In genomic region chr4:46305436-46305835, GRCm38 (mm10) we compare ENCODE assay signal across 9 mouse cellular contexts. TPM values are rescaled to one million over a fixed set of nuclear protein-coding genes. Genes with fewer than 3 reads are reported as not detected.
DNase-seq lines count a peak whose midpoint lies in the region; ATAC-seq and TF ChIP-seq lines count a peak whose summit lies in the region.
"Had no signal": no experiment of that assay in that cellular context is flagged by ENCODE, and none has a peak within 500 bp of the region (broad histone marks: within the 10 kb centered on the region; RNA-seq: fewer than 3 reads in every experiment).

No protein-coding gene starts in this region.

- no peak for DNase-seq in heart, embryonic 10.5 days (ENCODE audit: low spot score)
- DNase-seq in heart, postnatal 25 days (ENCODE audit: low spot score) = no peak
- DNase-seq in thymus, adult 2 months = no peak
- no peak for DNase-seq in thymus, postnatal 36 days
- no peak for DNase-seq in limb, embryonic 10.5 days (ENCODE audit: low spot score)
- DNase-seq in gastrocnemius, postnatal 10 days = no peak
- DNase-seq in ovary, postnatal 10 days (ENCODE audit: low spot score) = no peak

- TF ChIP-seq POLR2A in thymus, adult 2 months (IDR thresholded peaks at IDR 0.05; ENCODE audit: control insufficient read depth, extremely low read depth, insufficient read depth, low read length, poor library complexity) = no peak

- H3K4me2 ChIP-seq in stomach, embryonic 14.5 days (replicated peaks; ENCODE audit: low read depth, low read length) = peak overlapping the region; percentile 56

- peak overlapping the region; percentile 87 for H3K4me3 ChIP-seq in heart, embryonic 10.5 days
- peak overlapping the region; percentile 86; the same call in 1 of the 2 replicates for H3K4me3 ChIP-seq in thymus, adult 2 months (ENCODE audit: control insufficient read depth, insufficient read depth, low read length)
- peak overlapping the region; percentile 81 for H3K4me3 ChIP-seq in limb, embryonic 10.5 days
- peak overlapping the region; percentile 62 for H3K4me3 ChIP-seq in stomach, embryonic 14.5 days (ENCODE audit: low read depth, low read length)

- 19% methylated on average over 7 of the region's 7 CpGs for WGBS in heart, embryonic 10.5 days
- WGBS in thymus, adult 2 months = 33% methylated on average over 7 of the region's 7 CpGs
- WGBS in limb, embryonic 10.5 days = 21% methylated on average over 7 of the region's 7 CpGs
- WGBS in stomach, embryonic 14.5 days = 24% methylated on average over 7 of the region's 7 CpGs

- H3K27me3 ChIP-seq in heart, embryonic 10.5 days (ENCODE audit: insufficient read depth, poor library complexity, severe bottlenecking) = peaks cover 81% of the 10 kb centered on the region
- H3K27me3 ChIP-seq in thymus, adult 2 months (ENCODE audit: control insufficient read depth, insufficient read depth, low read length) = peaks cover 8% of the 10 kb centered on the region; the same call in 1 of the 2 replicates
- peaks cover 74% of the 10 kb centered on the region for H3K27me3 ChIP-seq in limb, embryonic 10.5 days (ENCODE audit: low read depth, poor library complexity, severe bottlenecking)
- no peaks in the 10 kb centered on the region for H3K27me3 ChIP-seq in stomach, embryonic 14.5 days (ENCODE audit: control insufficient read depth, insufficient read depth, low read length)

- H3K9ac ChIP-seq in stomach, embryonic 14.5 days (replicated peaks; ENCODE audit: low read depth, low read length) = peak overlapping the region; percentile 59; the same call in 1 of the 2 replicates

- TF ChIP-seq CTCF in thymus, adult 2 months (IDR thresholded peaks at IDR 0.05; ENCODE audit: borderline replicate concordance, control insufficient read depth, extremely low read depth, insufficient read depth, low read length, poor library complexity) = no peak

- ATAC-seq in stomach, embryonic 14.5 days (ENCODE audit: insufficient number of reproducible peaks, insufficient read depth, low FRiP score, low read depth) = no peak

- intact Hi-C loops in heart, postnatal 25 days (cut with DNase I) = loop anchor here (5.0 kb wide), 2 partner anchors 72 to 103 kb away; no protein-coding TSS in a partner anchor

- H3K27ac ChIP-seq in heart, embryonic 10.5 days = peak overlapping the region; percentile 95; the same call in 1 of the 2 replicates
- H3K27ac ChIP-seq in thymus, adult 2 months (ENCODE audit: control insufficient read depth, insufficient read depth, low read length) = no peak overlapping the region
- no peak overlapping the region for H3K27ac ChIP-seq in limb, embryonic 10.5 days
- H3K27ac ChIP-seq in stomach, embryonic 14.5 days (ENCODE audit: low read length) = no peak overlapping the region

- H3K36me3 ChIP-seq in heart, embryonic 10.5 days = no peaks in the 10 kb centered on the region
- H3K36me3 ChIP-seq in thymus, adult 2 months (ENCODE audit: control insufficient read depth, insufficient read depth, low read length) = no peaks in the 10 kb centered on the region
- no peaks in the 10 kb centered on the region for H3K36me3 ChIP-seq in limb, embryonic 10.5 days
- H3K36me3 ChIP-seq in stomach, embryonic 14.5 days (ENCODE audit: control insufficient read depth, insufficient read depth, low read length) = no peaks in the 10 kb centered on the region

- H3K9me3 ChIP-seq in heart, embryonic 10.5 days = no peaks in the 10 kb centered on the region
- no peaks in the 10 kb centered on the region for H3K9me3 ChIP-seq in limb, embryonic 10.5 days (replicated peaks)
- no peaks in the 10 kb centered on the region for H3K9me3 ChIP-seq in stomach, embryonic 14.5 days (ENCODE audit: control insufficient read depth, low read depth, low read length)

- peaks cover 13% of the 10 kb centered on the region for H3K4me1 ChIP-seq in heart, embryonic 10.5 days
- peaks cover 2% of the 10 kb centered on the region; the same call in 1 of the 2 replicates for H3K4me1 ChIP-seq in thymus, adult 2 months (replicated peaks; ENCODE audit: control insufficient read depth, insufficient read depth, low read length)
- H3K4me1 ChIP-seq in limb, embryonic 10.5 days = peaks cover 6% of the 10 kb centered on the region
- no peaks in the 10 kb centered on the region for H3K4me1 ChIP-seq in stomach, embryonic 14.5 days (ENCODE audit: control insufficient read depth, insufficient read depth, low read length)

RNA-seq across cellular contexts. Expression of gene Foxe1, which starts 38.0 kb away (rescaled TPM):
- 0.23 and 1.6 TPM in 2 replicates for polyA plus RNA-seq in heart, embryonic 10.5 days (2016; fragmentation: Nextera tagmentation; extraction: Ambion mirVana)
- total RNA-seq in heart, postnatal 25 days (2021) = not detected
- polyA plus RNA-seq in thymus, adult 2 months (2012; rRNA removed) = 0.28 and 0.57 TPM in 2 replicates
- 0.35 TPM in 1 of 2 replicates, not detected in the other for polyA plus RNA-seq in limb, embryonic 10.5 days (2016; fragmentation: Nextera tagmentation; extraction: Ambion mirVana)
- 0.27 and 0.60 TPM in 2 replicates for polyA plus RNA-seq in stomach, embryonic 14.5 days (2014; fragmentation: Nextera tagmentation; extraction: Ambion mirVana)
- total RNA-seq in gastrocnemius, postnatal 10 days (2021) = not detected
- total RNA-seq: layer of hippocampus, adult 18-20 months had no signal
